Mouse (Mus musculus) mature B cell (primary cell): Measurements from ENCODE around the gene Cdc42ep2.

Source experiments
- in situ Hi-C: fragments of 300-500 bp; cut with MboI; formaldehyde crosslinking; loops from 2 replicates; pipeline ENCODE4 v1.14.3; 2019

The Cdc42ep2 gene

GRCm38 (mm10) chr19:5874391-5874968 is 50.1 kb downstream of the Cdc42ep2 start:
- in situ Hi-C loops: no loop called here

GRCm38 (mm10) chr19:5872931-5873556 is 51.6 kb downstream of the Cdc42ep2 start:
- in situ Hi-C loops: no loop called here

- in situ Hi-C loops: no loop called here
Measured at GRCm38 (mm10) chr19:5872528-5872927, 52.1 kb downstream of the Cdc42ep2 start.

GRCm38 (mm10) chr19:5871683-5872082 is 52.9 kb downstream of the Cdc42ep2 start:
- in situ Hi-C loops: no loop called here

- in situ Hi-C loops: no loop called here
Measured at GRCm38 (mm10) chr19:5871273-5871672, 53.3 kb downstream of the Cdc42ep2 start.

- in situ Hi-C loops: no loop called here
Measured at GRCm38 (mm10) chr19:5868096-5868495, 56.5 kb downstream of the Cdc42ep2 start.
